Mouse (Mus musculus) right cerebral cortex, postnatal 25 days (tissue): ENCODE measurements around the gene Gcnt3.

ENCODE experiments used
- DNase-seq: peaks from one replicate; pipeline ENCODE4 v3.0.0; 2022

Gene Gcnt3

DNA sequence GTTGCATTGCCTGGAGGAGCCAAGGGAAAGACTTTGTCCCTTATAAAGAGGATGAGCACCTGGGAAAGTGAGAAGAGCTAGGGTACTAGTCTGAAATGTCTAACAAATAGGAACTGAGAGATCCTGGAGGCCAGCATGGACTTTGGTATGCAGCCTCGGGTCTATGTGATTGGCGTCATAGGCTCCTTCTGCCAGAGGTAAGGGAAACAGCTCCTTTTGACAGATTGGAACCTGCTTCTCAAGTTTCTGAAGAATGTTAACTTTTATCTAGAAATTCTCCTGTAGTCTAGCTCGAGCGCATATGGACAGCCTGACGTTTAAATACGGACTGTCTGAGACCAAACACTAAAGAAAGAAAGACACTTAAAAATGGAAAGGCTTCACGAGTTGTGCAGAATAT is at the start of gene Gcnt3:
TSS of gene Gcnt3 (minus strand) at position 101 of the 400 bp plus-strand sequence.
- no peak for DNase-seq

DNA sequence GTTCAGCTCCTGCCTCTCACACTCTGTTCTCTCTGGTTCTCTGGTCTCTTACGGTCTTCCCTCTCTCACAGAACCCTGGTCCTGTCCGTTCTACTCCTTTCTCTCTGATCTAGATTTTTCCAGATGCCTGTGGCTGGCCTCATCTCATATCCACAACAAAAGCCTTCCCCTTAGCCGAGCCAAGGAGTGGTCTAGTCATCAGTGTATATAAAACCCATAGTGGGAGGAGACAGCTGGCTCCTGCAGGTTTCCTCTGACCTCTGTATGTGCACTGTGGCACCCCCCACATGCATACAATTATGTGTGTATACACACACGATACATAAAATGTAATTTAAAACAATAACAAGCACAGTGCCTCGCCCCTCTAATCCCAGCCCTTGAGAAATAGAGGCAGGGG is 49.5 kb upstream of the Gcnt3 start:
- no peak for DNase-seq

DNA sequence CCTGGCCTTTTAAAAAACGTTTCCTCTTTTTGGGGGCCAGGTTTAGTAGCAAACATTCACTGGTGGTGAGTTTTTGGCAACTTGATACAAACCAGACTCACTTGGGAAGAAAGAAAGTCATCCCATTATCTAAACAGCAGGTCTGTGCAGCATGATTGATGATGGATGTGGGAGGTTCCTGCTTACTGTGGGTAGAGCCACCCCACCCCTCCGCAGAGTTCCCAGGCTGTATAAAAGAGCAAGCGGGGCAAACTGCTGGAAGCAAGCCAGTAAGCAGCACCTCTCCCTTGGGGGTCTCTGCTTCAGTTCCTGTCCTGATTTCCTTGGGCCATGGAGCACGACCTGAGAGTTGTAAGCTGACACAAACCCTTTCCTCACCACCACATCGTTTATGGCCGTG is 48.2 kb upstream of the Gcnt3 start:
- no peak for DNase-seq

DNA sequence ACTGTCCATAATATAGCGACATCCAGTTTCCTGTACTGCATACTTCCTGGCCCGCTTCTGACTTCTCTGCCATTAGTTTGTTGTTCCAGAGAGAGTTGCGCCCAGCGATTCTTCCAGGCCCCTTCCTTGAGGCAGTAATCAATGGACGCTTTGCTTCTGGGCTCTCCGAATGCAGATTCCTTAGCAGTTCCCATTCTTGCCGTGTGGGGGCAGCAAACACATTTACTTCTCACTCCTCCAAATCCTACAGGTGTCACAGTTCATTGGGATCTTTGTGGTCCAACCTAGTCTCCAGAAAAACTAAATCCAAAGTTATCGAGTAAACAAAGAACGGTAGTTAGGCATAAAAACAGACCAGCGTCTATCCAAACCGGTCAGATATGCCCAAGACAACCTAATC is 46.2 kb upstream of the Gcnt3 start:
- peak; percentile 72 for DNase-seq

DNA sequence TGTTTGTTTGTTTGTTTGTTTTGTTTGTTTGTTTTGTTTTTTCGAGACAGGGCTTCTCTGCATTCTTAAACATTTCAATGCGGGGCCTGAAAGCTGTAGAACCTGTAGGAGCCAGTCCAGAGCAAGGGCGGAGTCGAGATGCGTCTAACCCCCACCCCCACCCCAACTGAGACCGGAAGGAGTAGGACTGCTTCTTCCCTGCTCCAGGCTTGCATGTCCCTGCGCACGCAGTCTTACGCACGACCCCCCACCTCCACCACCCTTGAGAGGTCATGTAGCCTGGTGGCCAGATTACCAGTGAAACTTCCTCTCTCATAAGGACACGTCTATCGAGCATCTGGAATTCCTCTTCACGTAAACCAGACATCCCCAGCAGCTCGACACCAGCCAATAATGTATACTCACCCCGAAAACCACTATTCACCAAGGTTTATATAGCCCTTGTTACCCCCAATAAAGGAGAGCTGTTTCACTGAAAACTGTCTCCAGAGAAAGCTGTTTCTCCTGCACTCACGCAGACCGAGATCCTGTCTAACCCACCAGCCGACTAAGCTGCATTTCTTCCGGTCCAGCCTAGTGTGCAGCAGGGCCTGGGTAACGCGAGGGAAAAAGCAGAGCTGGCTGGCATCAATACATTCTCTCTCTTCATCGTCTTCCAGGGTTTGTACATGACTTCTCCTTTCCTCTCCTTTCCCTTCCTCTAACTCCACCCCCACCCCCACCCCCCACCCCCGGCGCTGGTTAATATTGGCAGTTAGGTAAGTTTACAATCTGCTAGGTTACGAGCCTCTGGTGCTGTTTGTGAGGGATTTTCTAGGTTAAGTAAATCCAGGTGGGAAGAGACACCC is 44.7 kb upstream of the Gcnt3 start:
- no peak for DNase-seq

DNA sequence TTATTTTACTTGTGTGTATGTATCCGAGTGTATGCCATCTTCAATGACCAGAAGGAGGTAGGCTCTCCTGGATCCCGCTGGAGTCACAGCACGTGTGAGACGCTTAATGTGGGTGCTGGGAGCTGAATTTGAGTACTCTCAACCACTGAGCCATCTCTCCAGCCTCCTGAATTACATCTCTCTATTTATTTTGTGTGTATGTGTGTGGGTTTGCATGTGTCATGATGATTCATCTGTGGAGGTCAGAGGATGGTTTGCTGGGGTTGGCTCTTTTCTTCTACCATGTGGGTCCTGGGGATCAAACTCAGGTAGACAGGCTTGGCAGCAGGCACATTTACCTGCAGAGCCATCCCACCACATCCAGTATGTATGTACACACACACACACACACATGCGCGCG is 43.9 kb upstream of the Gcnt3 start:
- no peak for DNase-seq

DNA sequence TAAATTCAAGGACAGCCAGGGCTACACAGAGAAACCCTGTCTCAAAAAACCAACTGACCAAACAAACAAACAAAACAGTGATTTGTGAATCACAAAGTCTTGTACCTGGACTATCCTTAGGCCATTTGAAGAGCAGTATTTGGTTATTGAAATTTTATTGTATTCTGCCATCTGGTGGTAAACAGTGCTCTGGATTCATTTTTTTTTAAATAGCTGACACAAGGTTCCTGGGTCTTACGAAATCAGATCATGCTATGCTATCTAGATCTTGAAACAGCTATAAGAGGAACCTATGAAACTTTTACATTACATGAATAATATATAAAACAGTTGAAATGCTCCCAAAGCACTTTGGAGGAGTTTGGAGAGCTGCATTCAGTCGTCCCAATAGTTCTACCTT is 43.1 kb upstream of the Gcnt3 start:
- DNase-seq: no peak

DNA sequence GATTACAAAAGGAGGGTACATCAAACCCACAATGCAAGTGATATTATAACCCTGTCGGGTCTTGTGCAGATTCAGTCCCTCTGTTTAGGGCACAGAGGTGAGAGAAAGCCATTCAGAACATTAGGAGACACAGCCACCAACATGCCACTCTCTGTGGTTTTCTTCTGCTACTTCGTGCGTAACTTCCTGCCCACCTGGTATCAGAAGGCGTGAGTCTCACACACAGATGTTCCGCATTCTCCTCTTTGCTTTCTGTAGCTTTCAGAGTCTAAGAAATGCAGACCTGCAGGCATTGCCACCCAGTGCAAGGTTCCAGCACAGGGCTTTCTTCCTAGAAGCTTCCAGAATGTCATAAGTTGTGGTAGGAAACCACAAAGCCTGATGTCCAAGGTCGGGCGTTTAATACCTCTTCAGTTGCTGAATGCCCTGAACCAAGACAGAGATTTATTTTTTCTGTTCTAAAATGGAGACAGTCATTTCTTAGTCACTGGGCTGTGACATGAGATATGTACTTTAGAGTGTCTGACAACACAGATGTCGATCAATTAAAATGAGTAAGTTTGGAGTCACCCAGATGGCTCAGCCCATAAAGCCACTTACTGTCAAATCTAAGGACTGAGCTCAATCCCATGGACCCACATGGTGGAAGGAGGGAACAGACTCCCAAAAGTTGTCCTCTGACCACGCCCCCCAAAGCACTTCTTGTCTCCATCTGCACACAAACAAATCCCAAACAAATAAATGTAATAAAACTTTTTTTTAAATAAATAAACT is 42.3 kb upstream of the Gcnt3 start:
- DNase-seq: no peak

DNA sequence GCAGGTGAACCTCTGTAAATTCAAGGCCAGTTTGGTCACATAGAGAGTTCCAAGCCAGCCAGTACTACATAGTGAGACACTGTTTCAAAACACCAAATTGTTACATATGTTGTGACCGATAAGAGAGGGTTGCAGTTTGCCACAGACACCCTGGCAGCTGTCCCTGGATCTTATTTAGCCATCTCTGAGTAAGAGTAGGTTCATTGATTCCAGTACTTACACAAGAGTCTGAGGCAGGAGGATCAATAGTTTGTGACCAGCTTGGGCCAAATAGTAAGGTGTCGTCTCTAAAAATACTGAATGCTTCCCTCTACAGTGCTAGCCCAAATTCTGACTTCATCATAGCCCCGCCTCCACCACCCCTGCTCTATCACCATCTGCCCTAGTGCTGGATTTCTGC is 40.1 kb upstream of the Gcnt3 start:
- no peak for DNase-seq

DNA sequence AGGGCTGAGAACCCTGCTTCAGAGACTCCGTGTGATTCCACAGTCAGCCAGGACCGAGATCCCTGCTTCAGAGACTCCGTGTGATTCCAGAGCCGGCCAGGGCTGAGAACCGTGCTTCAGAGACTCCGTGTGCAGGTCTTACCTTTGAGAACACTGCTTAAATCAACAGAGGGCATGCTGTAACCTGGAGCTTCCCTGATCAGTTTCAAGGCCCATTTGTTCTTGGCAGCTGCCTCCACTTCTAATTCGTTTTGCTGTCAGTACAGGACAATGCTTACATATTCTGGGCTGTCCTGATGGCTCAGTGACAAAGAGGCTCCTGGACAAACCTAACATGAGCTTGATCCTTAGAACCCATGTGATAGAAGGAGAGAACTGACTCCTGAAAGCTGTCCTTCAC is 39.3 kb upstream of the Gcnt3 start:
- DNase-seq: no peak

DNA sequence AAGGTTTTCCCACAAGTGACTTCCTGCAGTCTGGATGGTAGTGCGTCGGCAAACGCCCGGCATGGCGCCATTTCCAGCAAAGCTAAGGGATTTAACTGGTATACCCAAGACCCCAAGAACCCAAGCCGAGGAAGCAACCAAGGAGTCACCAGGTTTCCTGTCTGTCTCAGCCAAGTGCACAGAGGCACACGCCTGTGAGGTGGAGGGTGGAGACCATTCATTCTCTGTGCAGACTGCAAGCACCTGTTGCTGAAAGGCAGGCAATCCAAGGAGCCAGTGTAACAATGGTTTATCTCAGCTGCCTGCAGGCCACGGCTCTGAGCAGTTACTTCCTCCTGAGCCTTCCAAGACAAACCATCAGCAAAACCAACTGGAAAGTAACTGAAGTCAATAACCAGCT is 34.5 kb upstream of the Gcnt3 start:
- no peak for DNase-seq

DNA sequence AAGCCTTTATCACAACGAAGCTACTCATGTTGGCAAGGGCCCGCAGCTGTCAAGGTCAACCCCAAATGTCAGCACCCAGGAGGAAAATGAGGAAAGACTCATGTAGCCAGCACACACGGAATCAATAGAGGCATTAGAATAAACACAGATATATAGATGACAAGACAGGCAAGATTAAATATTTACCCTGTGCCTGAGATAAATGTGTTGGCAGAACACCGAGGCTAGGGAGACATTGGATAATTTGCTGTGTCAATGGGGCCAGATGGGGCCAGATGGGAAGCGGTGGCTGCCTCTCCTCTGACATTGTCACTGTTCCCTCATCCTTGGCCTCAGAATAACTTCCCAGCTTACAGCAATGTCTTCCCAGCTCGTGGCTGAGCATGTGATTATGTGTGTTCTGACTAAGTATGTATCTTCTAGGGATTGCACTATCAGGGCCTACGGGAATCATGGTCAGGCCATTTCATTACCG is 32.1 kb upstream of the Gcnt3 start:
- no peak for DNase-seq

DNA sequence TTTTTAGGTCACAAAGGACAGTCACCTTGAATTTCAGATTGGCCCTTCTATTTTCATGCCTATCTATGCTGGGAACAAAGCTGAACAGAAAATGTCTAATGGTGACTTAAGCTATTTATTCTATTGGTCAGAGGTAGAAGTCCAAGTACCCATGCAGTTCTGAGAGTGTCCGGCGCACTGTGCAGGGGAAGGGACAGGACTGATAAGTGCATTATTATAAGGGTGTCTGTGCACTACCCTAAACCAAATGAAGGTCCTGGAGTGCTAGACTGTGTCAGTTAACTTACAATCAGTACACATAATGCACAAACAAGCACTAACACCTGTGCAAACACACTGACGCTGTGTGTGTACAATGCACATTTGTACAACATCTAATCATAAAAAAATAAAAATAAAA is 29.6 kb upstream of the Gcnt3 start:
- no peak for DNase-seq

DNA sequence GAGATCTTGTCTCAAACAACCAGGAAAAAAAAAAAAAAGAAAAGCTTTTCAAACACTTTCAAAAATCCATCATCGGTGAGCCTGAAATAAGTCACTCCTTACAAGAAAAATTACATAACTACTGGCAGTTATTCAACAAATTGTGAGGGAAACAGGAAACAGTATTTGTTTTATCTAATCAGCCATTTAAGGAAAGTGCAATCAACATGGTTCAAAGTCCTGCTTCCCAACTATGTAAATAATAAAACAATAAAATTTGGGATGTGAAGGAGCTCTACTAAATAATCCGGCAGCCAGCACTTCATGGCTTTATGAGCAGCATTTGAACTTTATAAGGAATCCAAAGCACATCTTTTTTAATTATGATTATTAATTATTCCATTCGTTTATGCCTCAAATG is 24.1 kb upstream of the Gcnt3 start:
- no peak for DNase-seq

DNA sequence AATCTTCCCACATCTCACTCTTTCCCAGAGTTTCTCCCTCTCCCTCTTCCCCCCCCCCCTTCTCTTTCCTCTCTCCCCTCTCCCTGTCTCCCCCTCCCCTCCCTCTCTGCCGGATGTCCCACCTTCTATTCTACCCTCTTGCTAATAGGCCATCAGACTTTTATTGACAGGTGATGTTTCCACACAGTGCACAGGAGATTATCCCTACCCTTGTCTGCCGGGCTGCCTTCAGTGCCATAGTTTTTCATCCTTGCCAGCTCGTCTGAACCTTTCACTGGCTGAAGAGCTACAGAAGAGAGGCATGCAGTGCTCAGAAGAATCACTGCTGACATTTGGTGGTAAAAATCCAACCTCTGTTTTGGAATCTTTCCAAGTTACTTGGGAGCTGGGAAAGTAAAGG is 15.5 kb upstream of the Gcnt3 start:
- DNase-seq: no peak

DNA sequence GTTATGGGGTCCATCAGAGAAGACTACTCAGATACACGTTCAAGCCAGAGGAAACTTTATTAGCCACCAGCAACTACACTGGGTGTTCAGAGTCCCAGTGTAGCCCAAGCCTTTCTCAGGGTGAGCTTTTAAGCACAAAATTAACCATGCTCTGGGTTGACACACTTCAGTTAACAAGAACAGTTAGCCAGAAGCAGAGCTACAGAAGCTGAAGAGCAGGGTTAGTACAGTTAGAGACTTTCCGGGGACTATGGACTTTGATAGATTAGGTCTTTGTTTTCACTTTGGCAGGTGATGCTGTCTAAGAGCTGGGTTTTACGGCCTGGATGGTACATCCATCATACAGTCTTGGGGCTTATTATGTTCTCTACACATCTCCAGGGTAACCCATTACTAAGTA is 14.8 kb upstream of the Gcnt3 start:
- no peak for DNase-seq

DNA sequence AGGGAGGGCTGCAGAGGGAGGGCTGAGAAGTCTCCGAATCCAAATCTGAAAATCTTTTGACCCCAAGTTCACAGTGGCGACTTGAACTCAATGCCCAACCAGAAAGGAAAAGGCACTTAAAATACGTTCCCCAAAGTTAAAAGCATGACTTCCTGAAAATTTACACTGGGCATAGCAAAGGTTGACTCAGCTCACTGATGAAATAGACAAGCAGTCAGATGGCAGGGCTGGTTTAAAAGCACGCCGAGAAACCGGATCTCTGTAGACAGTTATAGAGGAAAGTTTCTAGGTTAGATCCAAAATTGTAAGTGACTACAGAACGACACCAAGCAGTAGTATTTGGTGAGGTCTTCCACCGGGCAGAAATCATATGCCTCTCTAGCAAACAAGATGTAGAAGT is 12.0 kb upstream of the Gcnt3 start:
- DNase-seq: no peak

DNA sequence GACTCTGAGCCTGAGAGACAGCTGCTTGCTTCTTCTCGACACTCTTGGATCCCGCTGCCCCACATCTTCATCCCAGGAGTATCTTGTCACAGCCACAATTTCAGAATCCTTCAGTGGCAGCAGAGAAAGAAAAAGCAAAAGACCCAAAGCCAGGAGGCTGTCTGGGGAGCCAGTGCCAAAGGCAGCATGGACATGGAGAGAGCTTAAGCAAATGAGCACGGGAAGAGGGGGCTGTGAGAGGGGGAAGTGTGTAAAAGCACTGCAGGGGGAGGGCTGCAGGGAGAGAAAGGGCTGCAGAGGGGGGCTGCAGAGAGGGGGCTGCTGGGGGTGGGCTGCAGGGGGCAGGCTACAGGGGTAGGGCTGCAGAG is 11.5 kb upstream of the Gcnt3 start:
- DNase-seq: no peak

DNA sequence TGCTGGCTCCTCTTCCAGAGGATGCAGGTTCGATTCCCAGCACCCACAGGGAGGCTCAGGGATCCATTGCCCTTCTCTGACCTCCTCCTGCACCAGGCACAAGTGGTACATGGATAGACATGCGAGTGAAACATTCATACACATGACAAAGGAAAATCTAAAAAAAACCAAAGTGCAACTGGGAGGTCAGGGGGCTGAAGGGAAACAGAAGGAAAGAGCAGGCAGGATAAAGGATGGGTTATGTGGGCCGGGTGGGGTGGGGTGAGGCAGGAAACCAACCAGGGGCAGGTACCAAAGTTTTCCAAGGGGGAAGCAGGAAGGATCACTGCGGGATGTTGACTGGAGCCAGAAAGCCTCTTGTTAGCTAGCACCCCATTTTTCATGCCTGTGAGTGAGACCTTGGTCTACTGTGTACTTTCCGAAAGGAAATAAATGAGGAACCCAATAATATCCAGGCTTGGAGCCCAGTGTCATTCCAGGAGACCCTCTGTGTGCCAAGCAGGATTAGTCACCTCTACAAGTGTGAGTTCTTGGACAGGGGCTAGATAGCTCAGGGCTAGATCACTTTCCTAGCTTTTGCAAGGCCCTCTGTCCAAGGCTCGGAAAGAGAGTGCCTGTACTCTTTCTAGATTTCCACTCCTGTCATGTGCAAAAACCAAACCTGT is 11.0 kb upstream of the Gcnt3 start:
- DNase-seq: no peak

DNA sequence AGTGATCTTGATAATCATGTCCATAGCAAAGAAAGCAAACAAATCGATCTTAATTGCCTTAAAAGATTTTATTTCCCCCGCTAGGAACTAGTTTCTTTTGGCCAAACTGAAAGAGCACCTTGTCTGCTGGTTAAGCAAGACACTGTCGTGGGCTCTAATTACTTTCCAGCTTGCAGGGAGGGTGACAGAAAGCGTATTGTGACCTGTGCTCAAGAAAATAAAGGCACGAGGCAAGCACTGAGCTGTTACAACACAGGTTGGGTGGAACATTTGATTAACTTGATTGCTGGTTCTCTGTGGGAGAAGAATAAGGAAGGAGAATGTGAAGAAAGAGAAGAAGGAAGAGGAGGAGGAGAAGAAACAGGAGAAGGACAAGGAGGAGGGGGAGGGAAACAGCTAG is 10.4 kb upstream of the Gcnt3 start:
- DNase-seq: no peak

DNA sequence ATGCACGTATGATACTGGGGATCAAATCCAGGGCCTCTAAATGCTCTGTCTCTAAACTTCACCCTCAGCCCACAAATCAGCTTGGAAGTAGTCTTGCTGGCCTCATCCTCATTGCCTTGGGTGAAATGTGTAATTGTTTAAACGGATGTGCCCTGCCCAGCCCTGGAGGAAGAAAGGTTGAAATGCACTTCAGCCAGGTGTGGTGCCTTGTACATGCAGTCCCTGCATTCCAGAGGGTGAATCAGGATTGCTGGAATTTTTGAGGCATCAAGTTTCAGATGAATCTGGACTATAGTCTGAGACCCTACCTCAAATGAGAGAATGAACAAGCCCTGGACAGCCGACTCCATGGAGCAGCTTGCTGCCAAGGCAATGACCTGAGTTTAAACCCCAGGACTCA is 10.0 kb upstream of the Gcnt3 start:
- no peak for DNase-seq

DNA sequence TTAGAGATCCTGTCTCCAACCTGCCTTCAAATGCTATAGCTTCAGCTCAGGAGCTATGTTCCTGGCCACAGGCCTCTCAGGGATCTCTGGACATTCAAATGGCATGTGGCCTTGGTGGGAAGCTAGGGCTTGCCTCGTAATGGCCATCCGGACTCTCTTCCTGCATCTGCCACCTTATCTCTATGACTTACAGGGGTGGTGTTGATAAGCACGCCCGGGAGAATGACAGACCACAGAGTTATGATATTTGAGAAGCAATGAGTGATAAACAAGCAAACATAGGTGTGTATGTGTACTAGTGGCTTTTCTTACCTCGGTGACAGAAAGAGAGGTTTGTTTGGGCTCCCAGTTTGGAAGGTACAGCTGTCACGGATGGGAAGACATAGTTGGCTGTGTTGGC is 8.4 kb upstream of the Gcnt3 start:
- DNase-seq: no peak

DNA sequence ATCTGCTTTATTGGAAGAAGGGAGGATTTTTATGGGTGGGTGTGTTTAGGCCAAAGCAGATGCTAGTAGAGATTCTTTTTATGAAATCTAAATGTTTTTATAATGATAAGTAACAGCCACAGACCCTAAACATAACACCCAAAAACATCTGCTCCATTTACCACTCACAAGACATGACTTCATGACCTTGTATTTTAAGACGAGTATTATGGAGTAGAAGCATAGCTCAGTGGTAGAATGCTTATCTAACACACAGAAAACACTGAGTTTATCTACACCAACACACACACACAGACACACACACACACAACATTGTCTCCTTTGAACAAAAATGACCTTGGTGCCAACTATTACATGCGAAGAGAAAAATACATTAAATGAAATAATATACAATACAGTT is 7.0 kb upstream of the Gcnt3 start:
- no peak for DNase-seq

DNA sequence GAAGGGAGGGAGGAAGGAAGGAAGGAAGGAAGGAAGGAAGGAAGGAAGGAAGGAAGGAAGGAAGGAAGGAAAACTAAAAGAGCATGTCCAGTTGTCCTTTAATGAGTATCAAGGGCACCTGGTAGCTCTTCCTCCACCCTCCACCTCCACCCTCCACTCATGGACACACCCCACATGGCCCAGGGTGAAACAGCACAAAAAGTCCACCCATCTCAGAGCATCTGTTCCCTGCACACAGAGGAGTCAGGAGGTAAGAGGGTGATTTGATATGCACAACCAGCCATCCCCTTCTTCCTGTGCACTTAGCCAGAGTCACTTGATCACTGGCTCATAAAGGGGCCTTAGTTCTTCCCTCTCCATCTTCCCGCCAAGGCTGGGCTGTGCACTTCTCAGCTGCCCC is 5.0 kb upstream of the Gcnt3 start:
- DNase-seq: no peak
